Mouse (Mus musculus) testis, adult 2 months (tissue): ENCODE results near the gene Cpa3.

Experiments used
- CTCF ChIP-seq: fragments of 200-500 bp; IDR thresholded peaks from 2 replicates; pipeline ENCODE4 v1.5.1; 2012; ENCODE audit warnings: low read depth, mild to moderate bottlenecking, inconsistent platforms, low read length, moderate library complexity; ENCODE audit not compliant: control insufficient read depth, insufficient read depth, insufficient replicate concordance
- POLR2A ChIP-seq: fragments of 200-500 bp; IDR thresholded peaks from 2 replicates; pipeline ENCODE4 v1.6.1; 2012; ENCODE audit warnings: low read depth, mild to moderate bottlenecking, inconsistent platforms, low read length, moderate library complexity; ENCODE audit not compliant: control insufficient read depth

DNA sequence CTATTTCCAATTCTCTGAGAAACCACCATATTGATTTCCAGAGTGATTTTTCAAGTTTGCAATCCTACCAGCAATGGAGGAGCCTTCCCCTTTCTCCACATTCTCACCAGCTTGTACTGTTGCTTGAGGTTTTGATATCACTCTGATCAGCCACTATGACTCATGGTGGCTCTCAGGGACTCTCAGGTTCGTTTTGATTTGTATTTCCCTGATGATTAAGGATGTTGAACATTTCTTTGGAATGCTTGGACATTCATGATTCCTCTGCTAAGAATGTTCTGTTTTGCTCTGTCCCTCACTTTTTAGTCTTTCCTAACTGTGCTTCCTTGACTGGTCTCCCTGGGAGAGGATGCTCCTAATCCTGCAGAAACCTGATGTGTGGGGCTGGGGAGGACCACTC lies 39.8 kb upstream of the Cpa3 start:
- TF ChIP-seq POLR2A, result no peak
- no peak for TF ChIP-seq CTCF
